Mouse (Mus musculus): ENCODE measurements around the gene Srrm3.
A peak's percentile ranks its signal among the peaks of the same experiment; 100 is the strongest.

Gene Srrm3

DNA sequence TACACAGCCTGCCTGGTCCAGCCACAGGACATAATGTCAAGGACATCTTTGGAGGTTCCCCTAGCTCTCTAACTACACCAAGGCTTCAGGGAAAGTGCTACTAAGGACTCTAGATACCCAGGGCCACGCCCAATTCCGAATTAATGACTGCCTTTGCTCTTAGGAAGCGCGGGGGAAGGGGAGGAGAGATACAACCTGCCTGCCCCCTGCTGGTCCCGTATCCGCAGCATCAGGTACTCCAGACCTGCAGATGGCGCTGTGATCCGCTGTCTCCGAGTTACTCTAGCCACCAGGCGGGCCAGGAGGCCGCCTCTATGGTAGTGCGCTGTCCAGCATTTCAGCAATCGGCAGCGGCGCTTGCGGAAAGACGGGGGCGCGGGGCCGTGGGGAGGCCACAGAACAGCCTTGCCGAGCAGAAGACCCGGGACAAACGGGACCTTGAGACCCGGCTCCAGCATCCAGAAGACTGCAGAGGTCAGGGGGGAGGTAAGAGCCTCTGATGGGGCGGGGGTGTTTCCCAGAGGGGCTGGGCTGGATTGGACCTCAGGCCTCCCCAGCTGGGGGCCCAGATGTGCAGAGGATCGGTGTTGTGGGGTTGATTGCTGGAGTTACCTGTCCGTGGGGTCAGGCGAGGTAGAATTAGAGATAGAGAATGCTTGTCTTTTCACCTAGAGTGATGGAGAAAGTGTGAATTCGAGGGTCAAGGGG lies at the start of gene Srrm3:
Srrm3 (plus strand) TSS at position 336 of the 708 bp plus-strand sequence.
- peak; percentile 92 for DNase-seq (ENCODE audit: low spot score)

DNA sequence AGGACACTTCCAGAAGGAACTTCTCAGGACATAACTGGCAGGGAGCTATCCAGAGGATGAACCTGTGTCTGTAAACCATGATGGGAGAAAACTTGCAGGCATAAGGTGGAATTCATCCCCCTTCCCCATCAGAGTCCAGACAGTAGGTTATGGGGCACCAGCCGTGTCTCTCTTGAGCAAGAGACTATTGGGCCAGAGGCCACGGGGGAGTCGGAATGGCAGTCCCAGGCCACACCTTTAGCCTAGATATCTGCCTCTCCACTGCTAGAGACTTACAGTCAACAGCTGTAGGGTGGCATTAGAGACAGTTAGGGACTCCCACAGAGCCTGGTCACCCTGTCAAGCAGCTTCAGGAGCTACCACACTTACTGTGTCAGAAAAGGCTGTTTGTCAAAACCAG lies 44.8 kb upstream of the Srrm3 start:
- no peak for DNase-seq (ENCODE audit: low spot score)

DNA sequence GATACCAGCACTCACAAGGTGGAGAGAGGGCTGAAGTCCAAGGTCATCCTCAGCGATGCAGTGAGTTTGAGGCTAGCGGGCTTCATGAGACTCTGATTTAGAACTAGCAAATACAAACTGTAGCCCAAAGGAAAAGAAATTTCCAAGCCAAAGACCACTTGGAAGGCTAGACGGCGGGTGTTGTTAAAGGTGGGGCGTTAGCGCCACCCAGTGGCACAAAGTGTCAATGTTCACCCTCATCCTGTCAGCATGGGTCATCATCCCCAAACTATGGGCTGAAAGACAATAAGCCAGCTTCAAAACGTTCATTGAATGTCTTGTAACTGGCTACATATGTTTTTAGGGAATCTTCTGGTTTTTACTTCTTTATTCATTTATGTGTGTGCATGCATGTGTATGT lies 43.2 kb upstream of the Srrm3 start:
- DNase-seq (ENCODE audit: low spot score): peak; percentile 70

DNA sequence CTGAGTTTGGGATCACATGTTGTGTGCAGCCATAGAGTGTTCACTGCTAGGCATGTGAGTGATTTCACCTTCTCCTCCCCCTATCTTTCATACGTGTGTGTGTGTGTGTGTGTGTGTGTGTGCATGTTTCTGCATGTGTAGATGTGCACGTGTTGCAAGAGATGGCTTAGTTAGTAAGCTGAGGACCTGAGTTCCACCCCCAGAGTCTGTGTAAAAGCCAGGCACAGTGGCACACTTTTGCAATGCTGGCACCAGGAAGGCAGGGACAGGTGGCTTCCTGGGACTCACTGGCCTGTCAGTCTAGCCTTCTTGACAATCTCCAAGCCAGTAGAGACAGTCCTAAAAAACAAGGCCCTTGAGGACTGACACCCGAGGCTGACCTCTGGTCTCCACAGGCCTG lies 41.7 kb upstream of the Srrm3 start:
- no peak for DNase-seq (ENCODE audit: low spot score)

DNA sequence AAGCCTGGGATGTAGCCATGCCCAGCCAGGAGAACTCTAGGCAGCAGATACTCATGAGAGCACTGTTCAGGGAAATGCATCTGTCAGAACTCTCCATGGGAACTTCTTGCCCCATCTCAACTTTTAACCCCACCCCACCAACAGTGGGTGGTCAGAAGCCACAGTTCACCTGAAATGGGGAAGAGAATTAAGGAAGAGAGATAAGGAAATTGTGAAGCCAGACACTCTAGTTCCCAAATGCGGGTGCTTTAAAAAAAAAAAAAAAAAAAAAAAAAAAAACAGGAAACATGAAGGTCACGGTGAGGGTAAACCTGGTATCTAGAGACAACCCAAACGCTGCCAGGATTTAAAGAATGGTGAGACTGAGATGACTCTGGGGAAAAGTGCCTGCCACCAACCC lies 34.2 kb upstream of the Srrm3 start:
- DNase-seq (ENCODE audit: low spot score): no peak

DNA sequence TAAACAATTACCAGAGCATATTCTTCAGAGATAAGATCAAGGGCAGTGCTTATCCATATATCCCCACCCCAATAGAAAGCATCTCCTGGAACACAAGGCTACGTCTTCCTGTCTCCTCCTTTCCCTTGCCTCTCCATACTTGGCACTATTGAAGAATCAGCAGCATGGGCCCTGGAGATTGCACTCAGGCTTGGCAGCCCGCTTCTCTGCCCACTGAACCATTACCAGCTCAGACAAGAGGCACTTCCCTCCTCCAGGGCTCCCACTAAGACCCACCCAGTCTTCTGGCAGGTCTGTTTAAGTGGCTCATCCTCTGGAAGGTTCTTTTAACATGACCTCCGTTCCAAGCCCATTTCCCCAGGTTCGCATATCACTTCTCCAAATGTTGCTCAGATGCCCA lies 30.1 kb upstream of the Srrm3 start:
- no peak for DNase-seq (ENCODE audit: low spot score)

DNA sequence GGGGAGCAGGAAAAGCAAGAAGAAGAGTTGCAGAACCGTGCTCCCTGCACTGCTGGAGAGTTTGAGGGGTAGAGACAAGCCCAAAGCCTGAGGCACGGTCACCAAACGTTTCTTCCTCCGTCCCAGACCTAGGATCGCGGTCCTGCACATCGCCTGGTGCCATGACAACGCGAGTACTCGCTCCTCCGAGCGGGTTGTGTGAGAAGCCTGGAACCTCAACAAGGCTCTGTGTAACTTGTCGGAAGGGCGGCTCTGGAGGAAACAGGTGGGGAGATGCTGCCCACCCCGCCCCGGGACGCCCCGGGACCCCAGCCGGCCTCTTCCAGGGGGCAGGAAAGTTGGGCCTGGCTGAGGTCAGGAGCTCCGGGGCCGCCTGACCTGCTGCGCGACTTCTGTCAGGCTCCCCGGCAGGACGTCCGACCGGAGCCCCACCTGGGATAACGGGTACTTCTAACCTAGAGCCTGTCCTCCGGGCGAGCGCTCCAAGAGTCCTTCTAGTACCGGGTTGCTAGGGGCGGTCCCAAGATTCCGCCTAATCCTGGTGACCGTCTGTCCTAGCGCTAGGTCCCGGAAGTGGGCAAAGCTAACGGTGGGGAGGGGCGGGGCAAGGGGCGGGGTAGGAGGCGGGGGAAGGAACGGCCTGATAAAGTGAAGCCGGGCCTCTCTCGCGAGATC lies 28.8 kb upstream of the Srrm3 start, which contains the start of gene Styxl1:
Styxl1 (minus strand) TSS at position 590 of the 675 bp plus-strand sequence.
- no peak for DNase-seq (ENCODE audit: low spot score)

DNA sequence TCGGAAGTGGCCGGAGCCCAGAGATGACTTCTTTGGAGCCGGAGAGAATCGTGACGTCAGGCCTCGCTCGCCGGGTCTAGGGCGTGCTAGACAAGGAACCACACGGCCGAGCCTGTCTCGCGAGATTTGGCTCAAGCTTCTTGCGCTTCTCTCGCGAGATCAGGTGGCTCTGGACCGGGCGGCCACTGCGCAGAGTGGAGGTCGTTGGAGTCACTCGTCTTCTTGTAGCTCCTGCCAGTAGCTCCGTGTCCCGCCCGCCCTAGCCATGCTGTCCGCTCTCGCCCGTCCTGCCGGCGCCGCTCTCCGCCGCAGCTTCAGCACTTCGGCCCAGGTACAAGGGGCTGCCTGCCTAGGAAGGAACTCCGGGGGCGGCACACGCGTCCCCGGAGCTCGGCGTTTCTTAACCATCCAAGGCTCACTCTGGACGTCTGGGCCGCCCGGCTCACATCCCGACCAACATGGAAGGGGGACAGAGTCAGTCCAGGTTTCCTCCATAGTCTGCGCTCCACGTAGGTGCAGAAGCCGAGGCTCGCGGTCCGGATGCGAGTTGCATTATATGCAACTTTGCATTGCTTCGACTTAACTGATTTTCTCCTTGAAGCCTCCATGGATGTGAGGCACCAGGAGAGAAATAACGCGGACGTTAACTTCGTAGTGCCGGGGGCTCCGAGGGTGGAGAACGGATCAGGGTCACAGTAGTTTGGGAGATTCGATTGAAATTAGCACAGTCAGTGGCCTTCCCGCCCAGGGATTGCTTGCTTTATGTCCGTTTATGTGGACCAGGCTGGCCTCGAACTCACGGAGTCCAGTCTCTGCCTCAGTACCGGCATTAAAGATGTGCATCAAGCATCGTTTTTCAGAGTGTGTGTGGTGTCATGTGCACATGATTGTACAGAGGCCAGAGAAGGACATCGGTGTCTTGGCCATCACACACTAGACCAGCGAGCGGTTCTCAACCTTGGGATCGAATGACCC lies 27.9 kb upstream of the Srrm3 start, which contains the start of gene Mdh2:
Mdh2 (plus strand) TSS at position 10 of the 975 bp plus-strand sequence.
- peak; percentile 97 for DNase-seq (ENCODE audit: low spot score)

DNA sequence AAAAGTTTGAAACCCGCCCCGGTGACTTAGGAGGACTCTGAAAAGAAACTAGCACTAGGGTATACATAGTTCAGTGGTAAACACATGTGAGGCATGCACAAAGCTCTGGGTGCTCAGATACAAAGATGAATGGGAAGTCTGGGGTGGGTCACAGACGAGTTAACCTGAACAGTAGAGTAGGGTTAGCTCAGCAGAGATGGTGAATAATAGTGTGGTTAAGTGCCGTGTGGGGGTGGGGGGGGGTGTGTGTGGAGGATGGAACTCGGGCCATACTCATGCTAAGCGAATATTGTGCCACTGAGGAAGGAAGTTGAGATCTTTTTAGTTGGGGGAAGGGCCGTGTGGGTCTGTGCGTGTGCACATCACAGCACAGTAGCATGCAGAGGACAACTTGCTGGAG lies 26.4 kb upstream of the Srrm3 start:
- DNase-seq (ENCODE audit: low spot score): no peak

DNA sequence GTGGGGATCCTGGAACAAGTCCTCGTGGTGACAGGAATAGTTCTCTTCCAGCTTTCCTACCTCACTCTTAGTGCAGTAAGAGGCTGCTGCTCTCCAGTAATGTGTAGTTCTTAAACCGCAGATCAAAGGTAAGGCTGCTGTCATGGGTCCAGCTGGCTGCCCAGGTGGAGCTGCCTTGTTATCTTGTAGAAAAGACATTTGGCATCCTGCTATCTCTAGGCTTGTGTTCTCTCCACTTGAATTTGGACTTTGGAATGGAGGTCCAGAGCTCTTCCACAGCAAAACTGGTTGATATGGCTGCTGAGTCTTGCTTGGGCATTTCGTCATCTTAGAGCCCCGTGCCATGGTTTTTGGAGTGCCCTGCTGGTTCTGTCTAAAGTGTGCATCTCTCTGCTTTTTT lies 23.8 kb upstream of the Srrm3 start:
- no peak for DNase-seq (ENCODE audit: low spot score)

DNA sequence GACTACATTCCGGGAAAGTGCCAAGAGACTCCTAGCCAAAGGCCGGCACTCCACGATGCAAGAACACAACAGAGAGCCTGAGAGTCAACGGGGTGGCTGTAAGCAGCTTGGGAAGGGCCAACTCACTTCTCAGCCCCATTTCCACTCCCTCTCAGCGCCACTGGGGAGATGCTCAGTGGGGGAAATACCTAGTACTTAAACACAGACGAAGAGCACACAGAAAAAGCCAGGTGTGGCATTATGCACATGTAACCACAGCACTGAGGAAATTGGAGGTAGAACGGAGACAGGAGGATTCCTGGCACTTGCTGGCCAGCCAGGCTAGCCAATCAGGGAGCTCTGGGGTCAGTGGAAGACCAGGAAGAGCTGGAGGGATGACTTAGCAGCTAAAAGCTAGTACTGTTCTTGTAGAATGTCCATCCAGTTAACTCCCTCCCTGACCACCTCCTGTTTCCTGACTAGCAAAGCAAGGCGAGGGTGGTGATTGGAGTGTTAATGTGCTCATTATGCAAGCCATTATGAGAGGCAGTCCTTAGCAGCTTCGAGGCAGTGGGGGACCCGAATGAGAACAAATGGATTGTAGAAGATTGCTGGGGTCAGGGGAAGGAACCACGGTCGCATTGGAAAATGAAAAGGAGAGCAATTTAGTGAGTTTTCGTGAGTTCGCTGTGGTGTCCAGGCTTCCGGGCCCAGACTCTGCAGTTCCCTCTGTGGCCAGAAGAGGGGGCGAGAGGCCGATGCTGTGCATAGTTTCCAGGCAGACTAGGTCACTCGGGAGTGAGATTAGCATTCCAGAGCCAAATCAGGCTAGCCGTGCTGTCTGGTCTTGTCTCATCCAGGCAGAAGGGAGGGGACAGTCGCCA lies 12.5 kb upstream of the Srrm3 start:
- DNase-seq (ENCODE audit: low spot score): peak; percentile 87

DNA sequence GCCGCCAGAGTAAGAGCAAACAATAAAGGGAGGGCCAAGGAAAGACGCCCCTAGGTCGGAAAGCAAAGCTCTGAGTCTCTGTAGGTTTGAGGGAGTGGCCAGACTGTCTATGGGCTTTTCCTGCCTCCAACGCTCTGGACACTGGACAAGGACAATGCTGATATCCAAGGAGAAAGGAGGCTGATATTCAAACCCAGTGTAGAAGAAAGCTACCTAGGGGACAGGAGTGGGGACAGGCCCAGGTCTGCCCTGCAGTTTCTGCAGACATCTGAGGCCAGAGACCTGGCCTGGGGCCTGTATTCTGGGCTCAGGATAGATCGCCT lies 11.9 kb upstream of the Srrm3 start:
- DNase-seq (ENCODE audit: low spot score): no peak

DNA sequence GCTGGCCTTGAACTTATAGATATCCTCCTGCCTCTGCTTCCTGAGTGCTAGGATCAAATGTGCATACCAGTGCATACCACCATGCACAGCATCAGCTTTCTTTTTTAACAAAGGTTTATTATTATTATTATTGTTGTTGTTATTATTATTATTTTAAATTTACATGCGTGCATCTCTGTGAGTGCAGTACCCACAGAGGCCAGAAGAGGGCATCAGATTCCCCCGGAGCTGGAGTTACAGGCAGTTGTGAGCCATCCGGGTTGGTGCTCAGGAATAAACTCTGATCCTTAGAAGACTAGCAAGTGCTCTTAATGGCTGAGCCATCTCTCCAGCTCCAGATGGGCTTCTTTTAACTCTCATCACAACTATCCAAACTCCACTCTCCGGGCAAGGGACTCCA lies 6.9 kb upstream of the Srrm3 start:
- no peak for DNase-seq (ENCODE audit: low spot score)

DNA sequence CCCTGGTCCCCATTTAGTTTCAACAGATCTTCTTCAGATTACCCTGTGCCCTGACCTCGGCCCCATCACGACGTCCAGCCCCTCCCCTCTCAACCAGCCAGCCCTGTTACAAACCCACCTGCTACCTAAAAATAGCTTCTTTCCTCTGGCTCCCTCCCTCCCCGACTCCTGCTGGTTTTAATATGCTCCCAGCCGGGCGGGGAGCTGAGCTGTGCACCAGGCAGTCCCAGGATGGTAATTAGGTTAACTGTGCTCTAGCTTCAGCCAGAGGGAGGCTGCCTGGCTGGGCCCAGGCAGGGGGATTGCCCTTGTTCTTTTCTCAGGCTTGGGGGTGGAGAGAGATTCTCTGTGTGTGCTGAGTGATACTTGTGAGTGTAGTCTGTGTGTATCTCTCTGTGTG lies 5.8 kb upstream of the Srrm3 start:
- DNase-seq (ENCODE audit: low spot score): no peak

DNA sequence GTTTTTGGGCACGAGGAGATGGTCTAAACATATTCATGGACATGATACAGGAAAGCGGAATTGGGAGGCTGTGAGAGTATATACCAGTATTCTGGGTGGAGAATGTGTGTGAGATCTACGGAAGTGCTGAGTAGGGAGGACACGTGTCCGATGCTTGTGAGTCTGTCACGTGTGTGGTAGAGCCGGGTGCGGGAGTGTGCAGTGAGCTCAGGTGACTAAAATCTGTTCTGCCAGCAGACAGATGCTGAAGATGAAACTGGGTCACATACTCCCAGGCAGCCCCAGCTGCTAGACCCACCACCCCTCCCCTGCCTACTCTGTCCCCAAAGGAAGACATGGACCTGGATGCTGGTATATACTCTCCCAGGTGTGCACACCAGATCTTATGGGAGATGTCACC lies 4.0 kb upstream of the Srrm3 start:
- no peak for DNase-seq (ENCODE audit: low spot score)

DNA sequence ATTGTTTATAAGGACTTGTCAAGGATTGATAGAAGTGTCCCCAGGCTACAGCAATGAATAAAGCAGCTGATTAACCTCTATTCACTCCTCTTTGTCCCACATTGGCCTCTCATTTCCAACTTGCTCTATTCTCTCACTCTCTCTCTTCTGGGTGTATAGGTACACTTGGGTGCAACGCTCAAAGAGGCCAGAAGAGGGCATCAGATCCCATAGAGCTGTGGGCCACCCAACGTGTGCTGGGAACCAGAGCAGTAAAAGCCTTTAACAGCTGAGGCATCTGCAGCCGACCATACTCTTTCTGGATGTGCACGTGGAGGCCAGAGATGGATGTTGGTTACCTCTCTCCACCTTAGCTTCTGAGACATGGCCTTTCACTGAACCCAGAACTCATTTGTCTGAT lies 3.6 kb upstream of the Srrm3 start:
- DNase-seq (ENCODE audit: low spot score): no peak

DNA sequence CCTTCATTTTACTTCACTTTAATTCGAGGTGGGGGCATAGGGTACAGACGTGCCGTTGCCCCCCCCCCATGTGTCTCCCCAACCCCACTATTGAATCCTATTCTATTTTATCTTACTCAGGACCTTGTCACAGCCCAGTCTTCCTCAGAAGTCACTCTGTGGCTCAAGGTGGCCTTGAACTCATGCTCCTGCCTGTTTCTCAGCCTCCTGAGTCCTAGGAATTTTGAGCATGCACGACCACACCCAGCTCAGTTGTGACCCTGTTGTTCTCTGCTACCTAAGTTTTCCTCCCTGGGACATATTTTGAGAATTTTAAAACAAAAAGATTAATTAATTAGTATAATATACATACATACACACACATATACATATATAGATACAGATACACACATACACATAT lies 3.0 kb upstream of the Srrm3 start:
- DNase-seq (ENCODE audit: low spot score): no peak

DNA sequence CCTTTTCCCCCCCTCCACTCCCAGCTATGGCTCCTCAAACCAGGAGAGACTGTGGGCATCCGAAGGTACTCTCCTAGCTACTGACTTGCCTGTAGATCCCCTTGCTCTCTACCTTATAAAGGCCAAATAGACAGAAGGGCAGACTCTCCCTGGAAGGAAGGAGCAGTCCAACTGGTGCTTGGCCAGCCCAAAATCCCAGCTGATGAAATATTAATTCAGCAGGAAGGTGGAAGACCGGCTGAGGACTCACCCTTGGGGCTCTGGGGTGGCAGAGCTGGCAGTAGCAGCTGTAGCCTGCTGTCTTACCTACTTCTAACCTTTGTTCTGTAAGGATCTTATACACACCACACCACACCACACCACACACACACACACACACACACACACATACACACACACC lies 2.0 kb upstream of the Srrm3 start:
- no peak for DNase-seq (ENCODE audit: low spot score)

DNA sequence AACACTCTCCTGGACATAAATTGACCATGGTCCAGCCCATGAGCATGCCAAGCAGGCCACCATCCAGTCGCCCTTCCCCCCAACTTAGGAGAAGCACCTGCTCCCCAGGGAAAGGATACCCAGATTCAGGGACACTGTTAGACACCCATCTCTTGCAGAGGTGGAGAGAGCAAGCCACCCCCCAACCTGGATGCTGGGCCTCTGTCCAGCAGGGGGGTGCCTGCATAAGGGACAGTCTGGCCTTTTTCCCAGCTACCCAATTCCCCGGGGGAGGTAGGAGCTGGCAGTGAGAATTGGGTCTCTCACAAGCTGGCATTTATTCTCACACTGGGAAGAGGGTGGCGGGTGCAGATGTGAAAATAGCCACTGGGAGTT lies 560 bp downstream of the Srrm3 start:
- DNase-seq (ENCODE audit: low spot score): no peak

DNA sequence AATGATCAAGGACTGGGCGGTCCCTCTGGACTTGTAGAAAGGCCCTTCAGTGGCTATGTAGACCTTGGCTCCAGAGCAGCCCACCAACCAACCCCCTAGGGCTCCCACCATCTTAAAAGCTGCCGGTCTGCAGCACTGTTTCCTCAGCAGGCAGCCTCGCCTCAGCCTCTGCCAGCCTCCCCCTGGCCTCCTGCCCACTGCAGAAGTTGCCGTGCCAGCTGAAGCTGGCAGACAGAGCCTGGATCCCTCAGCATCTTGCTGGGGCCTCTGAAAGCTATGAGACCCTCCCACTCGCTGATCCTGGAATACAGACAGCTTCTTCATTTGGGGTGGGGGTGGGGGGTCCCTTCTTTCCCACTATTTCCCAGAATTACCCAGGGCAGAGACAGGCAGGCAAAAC lies 6.3 kb downstream of the Srrm3 start:
- no peak for DNase-seq (ENCODE audit: low spot score)

DNA sequence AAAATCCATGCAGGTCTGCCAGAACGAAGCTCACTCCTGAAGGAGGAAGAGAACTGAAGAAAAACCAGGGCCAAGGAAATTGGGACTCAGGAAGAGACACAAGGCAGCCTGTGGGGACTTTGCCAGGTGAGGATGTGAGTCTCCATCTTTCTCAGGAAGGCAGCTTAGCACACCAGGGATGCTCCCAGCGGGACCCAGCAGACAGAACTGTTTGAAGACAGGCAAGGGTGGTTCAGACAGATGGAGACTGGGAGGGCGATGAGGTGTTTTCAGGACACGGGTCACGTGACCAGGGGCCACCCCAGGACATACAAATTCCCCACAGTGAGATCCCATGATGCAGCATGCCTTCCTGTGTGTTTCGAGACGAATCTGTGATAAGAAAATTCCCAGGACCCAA lies 11.8 kb downstream of the Srrm3 start:
- no peak for DNase-seq (ENCODE audit: low spot score)

Measured in ovary, postnatal 14 days (tissue).